Mouse (Mus musculus) thymus, adult 2 months (tissue): Measurements from ENCODE around the gene Samd4b.

Experiments
- CTCF ChIP-seq: fragments of 200-500 bp; IDR thresholded peaks from 2 replicates; pipeline ENCODE4 v1.5.1; 2012; ENCODE audit warnings: mild to moderate bottlenecking, control low read depth, low read length, moderate library complexity, borderline replicate concordance; ENCODE audit not compliant: control insufficient read depth, poor library complexity, insufficient read depth; ENCODE audit errors: extremely low read depth
- POLR2A ChIP-seq: fragments of 200-500 bp; IDR thresholded peaks from 2 replicates; pipeline ENCODE4 v1.6.1; 2012; ENCODE audit warnings: mild to moderate bottlenecking, low read length, control low read depth, moderate library complexity; ENCODE audit not compliant: control insufficient read depth, poor library complexity, insufficient read depth; ENCODE audit errors: extremely low read depth

DNA sequence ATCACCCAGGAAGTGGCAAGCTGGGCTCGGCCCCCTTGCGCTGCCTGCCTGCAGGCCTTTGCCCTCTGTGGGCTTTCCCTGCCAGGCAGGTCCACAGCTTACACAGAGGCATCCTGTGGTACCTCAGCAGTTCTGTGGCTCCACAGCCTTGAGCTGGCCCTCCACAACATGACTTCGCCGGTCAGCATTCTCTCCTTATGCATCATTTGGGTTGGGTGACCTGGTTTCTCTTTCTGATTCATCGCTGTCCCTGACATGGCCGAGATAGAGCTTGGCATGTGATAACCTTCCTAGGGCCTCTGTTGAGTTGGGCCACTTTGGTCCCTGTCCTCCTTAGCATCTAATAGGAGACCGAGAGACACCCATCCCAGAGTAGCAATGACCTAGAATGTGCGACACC is 8.0 kb upstream of the Samd4b start:
- TF ChIP-seq CTCF (no peak), POLR2A (no peak)
